Mouse (Mus musculus) left cerebral cortex, adult 11 months (tissue): ENCODE data around the gene Immt.

ENCODE experiments used
- DNase-seq: peaks from one replicate; pipeline ENCODE4 v3.0.0; 2022; ENCODE audit warnings: low spot score

The Immt gene

DNA sequence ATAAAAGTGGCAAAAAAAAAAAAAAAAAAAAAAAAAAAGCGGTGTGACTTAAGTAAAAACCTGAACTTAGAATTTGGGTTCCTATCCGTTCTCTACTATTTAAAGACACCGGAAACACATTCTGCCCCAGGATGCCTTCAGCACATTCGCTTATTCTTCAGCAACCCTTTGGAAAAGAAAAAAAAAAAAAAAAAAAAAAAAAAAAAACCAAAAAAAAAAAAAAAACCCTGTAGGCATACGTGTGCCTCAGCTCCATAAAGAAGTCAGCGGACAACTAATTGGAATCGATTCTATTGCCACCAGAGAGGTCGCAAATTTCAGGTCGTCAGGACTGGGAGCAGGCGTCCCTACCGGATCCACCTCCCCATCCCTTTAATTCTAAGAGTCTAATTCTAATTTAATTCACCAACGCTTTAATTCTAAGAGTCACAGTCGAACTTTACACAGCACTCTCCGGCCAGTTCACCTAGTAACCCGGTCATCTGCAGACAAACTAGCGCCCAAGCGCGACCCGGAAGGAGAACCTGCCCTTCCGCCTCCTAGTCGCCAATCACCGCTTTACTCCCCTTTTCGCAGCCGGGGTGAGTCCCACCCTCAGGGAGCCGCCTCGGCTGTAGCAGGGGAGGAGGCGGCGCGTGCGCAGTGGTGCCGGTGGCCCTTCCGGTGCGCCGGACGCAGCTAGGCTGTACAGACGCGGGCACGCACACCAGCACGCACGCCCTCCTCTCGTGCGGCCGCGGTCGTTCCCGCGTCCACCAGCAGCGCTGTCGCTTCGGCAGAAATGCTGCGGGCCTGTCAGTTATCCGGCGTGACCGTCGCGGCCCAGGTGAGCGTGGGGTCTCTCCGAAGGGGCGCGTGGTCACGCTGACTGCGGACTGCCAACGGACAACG lies at the start of gene Immt:
Gene Immt, plus strand, starts transcription at position 642 of the 891 bp plus-strand sequence.
- peak; percentile 95 for DNase-seq

GRCm38 (mm10) chr6:71783165-71783564 lies 48.0 kb upstream of the Immt start:
- DNase-seq, result no peak

- no peak for DNase-seq
These were observed 42.8 kb upstream of the Immt start for GRCm38 (mm10) chr6:71788348-71788747.

DNA sequence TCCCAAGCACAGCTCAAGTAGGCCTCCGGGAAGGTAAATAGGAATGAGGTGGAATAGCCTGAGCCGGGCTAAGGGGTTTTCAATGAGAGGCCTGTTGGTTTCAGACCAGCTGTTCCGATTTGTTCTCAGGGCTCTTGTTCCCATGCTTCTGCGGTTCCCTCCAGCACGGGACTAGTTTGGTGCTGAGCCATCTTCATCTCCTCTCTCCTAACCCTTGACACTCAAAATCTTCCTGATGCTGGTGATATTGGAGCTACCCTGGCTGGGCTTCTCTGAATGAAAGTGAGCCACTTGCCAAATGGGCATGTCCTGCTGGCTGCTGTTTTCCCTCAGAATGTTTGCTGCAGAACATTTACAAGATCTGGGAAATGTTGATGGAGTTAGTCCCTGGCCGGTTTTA lies 39.4 kb upstream of the Immt start:
- DNase-seq, result no peak

GRCm38 (mm10) chr6:71799391-71799790 lies 31.7 kb upstream of the Immt start:
- DNase-seq, result no peak

GRCm38 (mm10) chr6:71801011-71801713 lies 30.0 kb upstream of the Immt start:
- no peak for DNase-seq

- peak; percentile 49 for DNase-seq
These were observed 29.4 kb upstream of the Immt start for GRCm38 (mm10) chr6:71801714-71802094.

GRCm38 (mm10) chr6:71803609-71804008 lies 27.5 kb upstream of the Immt start:
- no peak for DNase-seq

DNA sequence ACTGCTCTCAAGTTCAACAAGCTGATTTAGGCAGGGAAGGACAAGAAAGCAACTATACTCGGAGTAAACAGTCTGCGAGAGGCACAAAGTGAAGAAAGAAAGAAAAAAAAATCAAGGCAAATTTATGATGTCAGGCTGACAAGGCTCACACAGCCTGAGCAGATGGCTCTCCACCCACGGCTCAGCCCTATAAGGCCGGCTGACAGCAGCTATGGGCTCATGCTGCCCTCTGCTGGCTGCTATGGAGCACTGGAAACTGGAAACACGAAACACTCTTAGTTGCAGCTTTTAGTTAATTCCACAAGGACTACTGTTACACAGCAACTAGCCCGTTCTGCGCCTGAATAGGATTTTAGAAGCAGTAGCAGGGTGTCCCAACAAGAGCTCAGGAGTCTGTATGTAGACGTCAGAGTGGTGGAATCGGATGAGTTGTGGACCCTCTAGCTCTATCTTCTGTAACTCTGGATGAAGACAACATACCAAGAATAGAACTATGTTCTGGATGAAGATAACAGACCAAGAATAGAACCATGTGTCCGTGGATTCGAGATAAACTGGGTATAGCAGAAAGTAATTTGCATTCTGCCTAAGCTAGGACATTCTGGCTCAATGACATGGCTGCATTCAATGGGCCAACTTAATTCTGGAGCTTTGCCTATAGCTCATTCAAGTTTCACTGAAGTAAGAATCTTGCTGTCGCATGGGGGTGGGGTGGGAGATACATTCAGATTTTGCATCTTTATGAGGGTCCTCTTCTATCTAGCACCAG lies 26.9 kb upstream of the Immt start:
- peak; percentile 67 for DNase-seq

- DNase-seq, result no peak
These were observed 24.4 kb upstream of the Immt start for GRCm38 (mm10) chr6:71806713-71807112.

DNA sequence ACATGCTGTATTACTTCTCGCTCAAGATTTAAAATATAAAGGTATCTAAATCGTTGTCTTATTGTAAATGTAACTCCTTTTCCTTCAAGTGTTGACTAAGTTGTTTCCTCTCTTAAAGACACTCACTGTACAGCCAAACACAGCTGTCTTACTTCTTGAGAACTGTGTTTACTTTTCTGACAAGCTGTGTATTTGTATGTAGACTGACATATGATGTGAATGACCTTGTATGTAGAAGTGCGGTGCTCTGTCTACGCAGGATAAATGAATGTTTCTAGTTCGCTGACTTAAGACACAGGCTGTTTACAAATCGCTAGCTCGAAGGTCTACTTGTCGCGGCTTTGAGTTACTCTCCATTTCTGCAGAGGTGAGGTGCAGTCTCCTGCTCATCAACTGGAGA lies 21.2 kb upstream of the Immt start:
- DNase-seq, result no peak

GRCm38 (mm10) chr6:71812820-71813219 lies 18.3 kb upstream of the Immt start:
- DNase-seq, result no peak

GRCm38 (mm10) chr6:71819764-71820292 lies 11.3 kb upstream of the Immt start:
- no peak for DNase-seq

DNA sequence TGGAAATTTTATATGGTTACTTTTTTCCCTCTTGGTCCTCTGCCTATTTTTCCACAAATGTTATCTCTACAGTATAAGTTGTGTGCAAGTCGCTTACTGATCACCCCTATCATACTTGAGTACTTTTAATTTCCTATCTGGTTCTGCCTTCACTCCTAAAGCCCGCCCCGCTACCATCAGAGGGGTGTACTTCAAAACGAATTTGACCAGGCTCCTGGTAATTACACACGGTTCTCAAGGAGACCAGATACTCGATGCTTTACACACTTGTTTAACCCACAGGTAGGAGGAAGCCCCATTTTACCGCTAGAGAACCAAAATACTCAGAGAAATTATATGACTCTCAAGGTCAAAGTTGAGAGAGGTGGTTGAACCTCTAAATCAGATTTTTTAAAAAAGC lies 8.0 kb upstream of the Immt start:
- no peak for DNase-seq

GRCm38 (mm10) chr6:71823488-71823887 lies 7.6 kb upstream of the Immt start:
- peak; percentile 82 for DNase-seq

GRCm38 (mm10) chr6:71823961-71824360 lies 7.2 kb upstream of the Immt start:
- DNase-seq, result no peak

DNA sequence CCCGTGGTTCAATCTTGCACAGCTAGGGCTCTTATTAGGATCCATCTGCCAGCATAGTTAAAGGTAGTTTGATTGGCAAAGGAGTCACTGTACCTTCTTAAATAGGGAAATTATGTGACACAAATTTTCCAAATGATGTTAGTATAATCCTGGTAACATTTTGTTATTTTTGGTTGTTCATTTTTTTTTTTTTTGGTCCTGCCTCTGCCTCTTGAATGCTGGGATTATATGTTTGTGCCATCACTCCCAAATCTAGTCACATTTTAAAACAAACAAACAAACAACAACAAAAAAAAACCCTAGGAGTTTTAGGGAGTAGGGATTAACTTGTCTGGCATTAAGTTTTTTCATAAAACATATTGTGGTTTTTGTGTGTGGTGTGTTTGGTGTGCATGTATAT lies 4.3 kb upstream of the Immt start, which contains the start of gene Mrpl35:
Gene Mrpl35, minus strand, starts transcription at position 101 of the 400 bp plus-strand sequence.
- no peak for DNase-seq

- no peak for DNase-seq
These were observed 1.4 kb upstream of the Immt start for GRCm38 (mm10) chr6:71829768-71830167.

GRCm38 (mm10) chr6:71831581-71831960 lies 440 bp downstream of the Immt start:
- peak; percentile 95 for DNase-seq

GRCm38 (mm10) chr6:71836811-71837210 lies 5.7 kb downstream of the Immt start:
- DNase-seq, result no peak

DNA sequence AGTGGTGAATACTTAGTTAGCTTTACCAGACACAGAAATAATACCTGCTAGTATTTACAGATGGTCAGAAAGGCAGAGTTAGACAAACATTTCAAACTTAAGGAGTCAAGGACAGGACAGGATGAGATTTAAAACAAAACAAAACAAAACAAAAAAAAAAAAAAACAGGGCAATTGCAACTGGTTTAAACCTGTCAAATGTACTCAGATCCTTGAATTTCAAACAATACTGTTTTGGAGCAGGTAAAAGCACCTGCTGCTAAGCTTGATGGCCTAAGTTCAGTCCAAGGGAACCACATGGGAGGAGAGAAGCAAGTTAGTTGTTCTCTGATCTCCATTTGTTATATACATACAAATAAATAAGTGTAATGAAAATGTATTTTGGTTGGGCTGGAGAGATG lies 8.7 kb downstream of the Immt start:
- no peak for DNase-seq

DNA sequence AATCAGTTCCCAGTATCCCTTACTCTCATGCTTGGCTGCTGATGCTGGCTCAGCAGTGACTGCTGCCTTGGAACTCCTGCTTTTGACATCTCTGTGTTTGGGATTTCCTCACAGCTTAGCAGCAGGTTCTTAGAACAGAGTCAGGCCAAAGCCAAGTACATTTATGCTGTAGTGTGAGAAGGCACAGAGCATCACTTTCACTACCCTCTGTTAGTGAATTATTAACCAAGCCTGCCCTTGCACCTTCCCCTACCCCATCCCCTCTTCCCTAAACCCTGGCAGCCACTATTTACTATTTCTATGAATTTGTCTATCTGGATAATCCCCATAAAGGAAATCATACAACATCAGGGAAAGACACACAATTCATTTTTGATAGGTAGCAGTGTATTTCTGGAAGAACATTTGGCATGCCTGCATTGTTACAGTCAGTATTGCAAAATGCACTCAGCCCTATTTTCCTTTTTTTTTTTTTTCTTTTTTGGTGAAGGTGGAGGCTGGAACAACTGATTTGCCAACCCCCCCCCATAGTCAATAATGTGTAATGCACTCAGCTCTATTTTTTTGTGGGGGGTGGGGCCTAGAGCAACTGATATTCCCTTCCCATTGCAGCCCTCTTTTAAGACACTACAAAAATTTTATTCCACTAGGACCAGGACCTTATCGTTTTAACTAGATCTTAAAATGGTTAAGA lies 9.6 kb downstream of the Immt start:
- no peak for DNase-seq
